Mouse (Mus musculus) E14TG2a.4 (cell line): ENCODE data around the gene Gpr45.

Experiments
- CTCF ChIP-seq: conservative IDR thresholded peaks from 2 replicates; pipeline ENCODE4 v1.5.1; 2014; ENCODE audit warnings: low read length
- POU5F1 ChIP-seq: IDR thresholded peaks from 2 replicates; pipeline ENCODE4 v1.6.1; 2014; ENCODE audit warnings: low read length, borderline replicate concordance

- no peak for TF ChIP-seq CTCF
- TF ChIP-seq POU5F1, result no peak
These were observed 4.2 kb upstream of the Gpr45 start for GRCm38 (mm10) chr1:42948486-42948885.
